Mouse (Mus musculus): ENCODE measurements around the gene Vps52.

DNA sequence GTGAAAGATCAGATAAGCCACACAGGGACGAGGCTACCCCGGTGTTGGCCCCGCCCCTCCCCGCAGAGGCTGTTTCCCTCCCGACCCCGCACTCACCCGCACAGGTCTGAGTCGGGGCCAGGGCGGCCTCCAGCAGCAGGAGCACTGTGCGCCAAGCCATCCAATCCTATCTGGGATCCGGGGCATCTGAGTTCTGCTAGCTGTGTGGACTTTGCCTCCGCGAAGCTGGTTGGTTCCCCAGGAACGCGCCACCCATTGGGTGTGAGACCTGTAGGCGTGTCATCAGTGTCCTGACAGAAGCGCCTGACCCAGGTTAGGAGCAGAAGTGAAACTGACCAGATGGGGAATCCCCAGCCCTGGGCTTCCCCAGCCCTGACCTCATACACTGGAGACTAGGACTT is 23.0 kb downstream of the Vps52 start:
- TF ChIP-seq POLR2A (IDR thresholded peaks at IDR 0.05; ENCODE audit: low read depth, low read length) = peak; percentile 77
- TF ChIP-seq CTCF (IDR thresholded peaks at IDR 0.05; ENCODE audit: extremely low read depth, insufficient read depth, insufficient read length, insufficient replicate concordance) = no peak

All from spleen, adult 2 months (tissue).